Mouse (Mus musculus) testis, adult 2 months (tissue): ENCODE measurements around the gene Asb3.

Experiments used
- CTCF ChIP-seq: fragments of 200-500 bp; IDR thresholded peaks from 2 replicates; pipeline ENCODE4 v1.5.1; 2012; ENCODE audit warnings: low read depth, mild to moderate bottlenecking, inconsistent platforms, low read length, moderate library complexity; ENCODE audit not compliant: control insufficient read depth, insufficient read depth, insufficient replicate concordance
- POLR2A ChIP-seq: fragments of 200-500 bp; IDR thresholded peaks from 2 replicates; pipeline ENCODE4 v1.6.1; 2012; ENCODE audit warnings: low read depth, mild to moderate bottlenecking, inconsistent platforms, low read length, moderate library complexity; ENCODE audit not compliant: control insufficient read depth

DNA sequence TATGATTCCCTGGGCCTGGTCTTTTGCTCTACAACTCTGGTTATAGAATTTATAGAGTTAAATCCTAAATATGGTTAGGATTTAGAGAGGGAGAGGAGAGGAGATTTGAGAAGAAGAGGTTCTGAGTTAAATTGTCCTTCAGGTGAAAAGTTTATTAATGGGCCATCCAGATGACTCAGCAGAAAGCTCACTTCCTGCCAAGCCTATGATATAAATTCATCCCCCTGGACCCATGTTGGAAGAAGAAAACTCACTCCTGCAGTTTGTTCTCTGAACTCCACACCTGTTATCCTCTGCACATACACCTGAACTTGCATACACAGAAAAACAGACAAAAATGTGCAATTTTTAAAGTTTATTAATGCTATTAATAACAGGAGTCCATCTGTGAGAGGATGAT is 14.1 kb downstream of the Asb3 start:
- TF ChIP-seq CTCF (no peak), POLR2A (no peak)
